In the genomic region with DNA sequence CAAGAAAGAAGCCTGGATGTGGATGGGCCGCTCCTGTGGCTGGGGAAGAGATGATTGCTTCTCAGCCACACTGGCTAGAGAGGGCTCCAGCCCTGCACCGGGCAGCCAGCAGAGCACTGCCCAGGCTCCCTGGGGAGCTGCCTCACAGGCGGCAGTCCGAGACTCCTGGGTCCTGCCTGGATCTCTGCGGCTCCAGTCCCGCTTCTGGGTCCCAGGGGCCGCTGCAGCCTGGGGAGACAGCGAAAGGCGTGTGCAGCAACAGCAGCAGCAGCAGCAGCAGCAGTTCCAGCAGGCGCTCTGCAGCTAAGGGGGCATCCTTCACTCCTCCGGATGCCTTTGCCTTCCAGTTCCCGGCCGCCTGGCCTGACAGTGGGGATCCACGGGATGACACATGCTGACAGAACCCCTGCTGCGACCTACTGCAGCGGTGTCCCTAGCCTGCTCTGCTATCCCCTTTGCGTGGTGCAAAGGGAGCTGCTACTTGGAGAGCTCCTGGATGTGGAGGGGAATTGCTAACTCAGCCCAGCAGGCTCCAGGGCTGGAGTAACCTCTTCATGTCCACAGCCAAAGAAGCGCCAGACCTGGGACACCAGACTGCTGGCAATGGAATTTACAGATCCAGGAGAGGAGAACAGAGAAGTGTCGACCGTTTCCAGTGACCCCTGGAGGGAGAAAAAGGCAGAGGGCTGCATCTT, we compare ENCODE assay signal across 9 mouse cellular contexts.
DNase-seq lines count a peak whose midpoint lies in the region; ATAC-seq lines count a peak whose summit lies in the region.
"Had no signal": no experiment of that assay in that cellular context is flagged by ENCODE, and none has a peak within 500 bp of the region (broad histone marks: within the 10 kb centered on the region; RNA-seq: fewer than 3 reads in every experiment).

No protein-coding gene starts in this region.

- H3K9ac ChIP-seq in heart, embryonic 11.5 days (ENCODE audit: low read depth, low read length): peak overlapping the region; percentile 52; the same call in 1 of the 2 replicates
- peak overlapping the region; percentile 57 for H3K9ac ChIP-seq in forebrain, embryonic 13.5 days
- peak overlapping the region; percentile 51; the same call in 1 of the 2 replicates for H3K9ac ChIP-seq in intestine, embryonic 16.5 days (ENCODE audit: low read depth, low read length)
- H3K9ac ChIP-seq in midbrain, embryonic 12.5 days (replicated peaks): peak overlapping the region; percentile 51

- H3K27ac ChIP-seq in heart, embryonic 11.5 days (ENCODE audit: low read depth, low read length): no peak overlapping the region
- no peak overlapping the region for H3K27ac ChIP-seq in forebrain, embryonic 13.5 days
- H3K27ac ChIP-seq in intestine, embryonic 16.5 days (ENCODE audit: low read length): no peak overlapping the region
- H3K27ac ChIP-seq in midbrain, embryonic 12.5 days (replicated peaks): no peak overlapping the region

- no peaks in the 10 kb centered on the region for H3K9me3 ChIP-seq in heart, embryonic 11.5 days (replicated peaks; ENCODE audit: control insufficient read depth, low read length)
- H3K9me3 ChIP-seq in forebrain, embryonic 13.5 days (replicated peaks): no peaks in the 10 kb centered on the region
- no peaks in the 10 kb centered on the region for H3K9me3 ChIP-seq in intestine, embryonic 16.5 days (ENCODE audit: control insufficient read depth, low read length)
- no peaks in the 10 kb centered on the region for H3K9me3 ChIP-seq in midbrain, embryonic 12.5 days

- peaks cover 13% of the 10 kb centered on the region for H3K27me3 ChIP-seq in heart, embryonic 11.5 days (ENCODE audit: control insufficient read depth, insufficient read depth, low read length)
- H3K27me3 ChIP-seq in forebrain, embryonic 13.5 days: no peaks in the 10 kb centered on the region
- no peaks in the 10 kb centered on the region for H3K27me3 ChIP-seq in intestine, embryonic 16.5 days (replicated peaks; ENCODE audit: control insufficient read depth, insufficient read depth, low read length)
- H3K27me3 ChIP-seq in midbrain, embryonic 12.5 days: 0 out of 2 replicates have a peak, but pooled peaks cover 25% of the 10 kb centered on the region

- H3K36me3 ChIP-seq in heart, embryonic 11.5 days (ENCODE audit: control insufficient read depth, insufficient read depth, low read length): no peaks in the 10 kb centered on the region
- no peaks in the 10 kb centered on the region for H3K36me3 ChIP-seq in forebrain, embryonic 13.5 days (ENCODE audit: poor library complexity, severe bottlenecking)
- no peaks in the 10 kb centered on the region for H3K36me3 ChIP-seq in intestine, embryonic 16.5 days (ENCODE audit: control insufficient read depth, insufficient read depth, low read length)
- no peaks in the 10 kb centered on the region for H3K36me3 ChIP-seq in midbrain, embryonic 12.5 days
- H3K36me3 ChIP-seq: G1E had no signal

- 0 out of 2 replicates have a peak, but pooled peaks cover 6% of the 10 kb centered on the region for H3K4me1 ChIP-seq in heart, embryonic 11.5 days (ENCODE audit: control insufficient read depth, insufficient read depth, low read length)
- peaks cover 12% of the 10 kb centered on the region; the same call in 1 of the 2 replicates for H3K4me1 ChIP-seq in forebrain, embryonic 13.5 days
- H3K4me1 ChIP-seq in intestine, embryonic 16.5 days (ENCODE audit: control insufficient read depth, insufficient read depth, low read length): peaks cover 4% of the 10 kb centered on the region; the same call in 1 of the 2 replicates
- peaks cover 10% of the 10 kb centered on the region for H3K4me1 ChIP-seq in midbrain, embryonic 12.5 days

- H3K4me3 ChIP-seq in heart, embryonic 11.5 days (ENCODE audit: low read depth, low read length): peak overlapping the region; percentile 25
- peak overlapping the region; percentile 12 for H3K4me3 ChIP-seq in forebrain, embryonic 13.5 days
- H3K4me3 ChIP-seq in intestine, embryonic 16.5 days (ENCODE audit: low read length): peak overlapping the region; percentile 27
- H3K4me3 ChIP-seq in midbrain, embryonic 12.5 days: peak overlapping the region; percentile 34

- ATAC-seq in heart, embryonic 11.5 days (replicated peaks; ENCODE audit: insufficient number of reproducible peaks, low FRiP score, low TSS enrichment): no peak; the same call in 1 of the 2 replicates
- ATAC-seq in forebrain, embryonic 13.5 days: no peak
- ATAC-seq in intestine, embryonic 16.5 days: no peak
- peak; percentile 54; the same call in 1 of the 2 replicates for ATAC-seq in midbrain, embryonic 12.5 days (ENCODE audit: low FRiP score, low read depth)

- H3K4me2 ChIP-seq in heart, embryonic 11.5 days: peak overlapping the region; percentile 58
- H3K4me2 ChIP-seq in forebrain, embryonic 13.5 days: peak overlapping the region; percentile 50
- peak overlapping the region; percentile 42 for H3K4me2 ChIP-seq in intestine, embryonic 16.5 days (ENCODE audit: low read depth, low read length)
- H3K4me2 ChIP-seq in midbrain, embryonic 12.5 days (replicated peaks): peak overlapping the region; percentile 54

- no peak for DNase-seq in heart, adult 8-10 months (ENCODE audit: low spot score)
- DNase-seq in ZHBTc4 (ENCODE audit: low read depth, low spot score): peak; percentile 64
- DNase-seq in frontal cortex, postnatal 10 days (ENCODE audit: low spot score in 2 of 2): no peak
- no peak for DNase-seq in layer of hippocampus, postnatal 14 days (ENCODE audit: low spot score in 2 of 2)

- 2% methylated on average over 20 of the region's 20 CpGs for WGBS in heart, embryonic 11.5 days (ENCODE audit: insufficient replicate concordance)
- whole genome bisulfite sequencing in forebrain, embryonic 13.5 days: 6% methylated on average over 19 of the region's 20 CpGs
- whole genome bisulfite sequencing in intestine, embryonic 16.5 days: 5% methylated on average over 20 of the region's 20 CpGs
- 6% methylated on average over 20 of the region's 20 CpGs for WGBS in midbrain, embryonic 12.5 days
